Mouse (Mus musculus) spleen, adult 2 months (tissue): ENCODE results near the gene Abhd6.

Source experiments
- CTCF ChIP-seq: fragments of 200-500 bp; IDR thresholded peaks from 2 replicates; pipeline ENCODE4 v1.5.1; 2011; ENCODE audit warnings: mild to moderate bottlenecking, inconsistent platforms; ENCODE audit not compliant: insufficient read depth, insufficient read length, insufficient replicate concordance; ENCODE audit errors: extremely low read depth
- POLR2A ChIP-seq: fragments of 200-500 bp; IDR thresholded peaks from 2 replicates; pipeline ENCODE4 v1.6.1; 2011; ENCODE audit warnings: low read depth, low read length, inconsistent platforms

DNA sequence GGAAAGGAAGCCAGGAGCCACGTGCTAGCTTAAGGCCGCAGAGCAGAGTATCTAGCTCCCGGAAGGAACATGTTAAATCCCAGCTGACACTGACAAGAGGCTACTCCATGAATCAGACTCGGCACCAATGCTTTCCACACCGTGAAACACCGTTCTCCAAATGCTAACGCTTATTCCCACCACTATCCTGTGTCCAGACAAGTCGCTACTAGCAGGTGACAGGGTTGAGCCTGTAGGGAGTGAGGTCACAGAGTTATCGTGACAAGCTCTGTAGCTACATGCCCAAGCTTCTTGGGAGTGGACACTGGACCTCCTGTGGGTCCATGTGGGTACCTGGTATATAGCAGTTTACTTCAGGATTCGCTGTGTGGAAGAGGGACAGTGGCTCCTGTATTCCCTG, 46.3 kb upstream of the Abhd6 start:
- TF ChIP-seq CTCF (no peak), POLR2A (no peak)
